Mouse (Mus musculus) hindbrain, embryonic 13.5 days (tissue): Measurements from ENCODE around the gene Pacsin1. TPM values are rescaled to one million over a fixed set of nuclear protein-coding genes. Genes with fewer than 3 reads are reported as not detected.

Source experiments
- ATAC-seq: fragments of 200-750 bp; cut with Nextera tagmentation; 2 replicates; pipeline ENCODE4 v1.8.0; 2017; ENCODE audit warnings: moderate TSS enrichment; ENCODE audit not compliant: low FRiP score
- H3K27ac ChIP-seq: fragments of 300-500 bp; sonication (generic); 2 replicates; pipeline ENCODE4 v1.5.1; 2015; ENCODE audit warnings: inconsistent platforms, mild to moderate bottlenecking, moderate library complexity
- H3K27me3 ChIP-seq: fragments of 300-500 bp; sonication (generic); 2 replicates; pipeline ENCODE4 v1.6.1; 2015; ENCODE audit warnings: mild to moderate bottlenecking, inconsistent platforms
- H3K36me3 ChIP-seq: fragments of 300-500 bp; sonication (generic); 2 replicates; pipeline ENCODE4 v1.6.1; 2015; ENCODE audit warnings: mild to moderate bottlenecking, inconsistent platforms
- H3K4me1 ChIP-seq: fragments of 300-500 bp; sonication (generic); replicated peaks from 2 replicates; pipeline ENCODE4 v1.6.1; 2015; ENCODE audit warnings: inconsistent platforms
- H3K4me2 ChIP-seq: fragments of 300-500 bp; sonication (generic); 2 replicates; pipeline ENCODE4 v1.6.1; 2015; ENCODE audit warnings: inconsistent platforms, mild to moderate bottlenecking, moderate library complexity
- H3K4me3 ChIP-seq: fragments of 300-500 bp; sonication (generic); 2 replicates; pipeline ENCODE4 v1.5.1; 2015; ENCODE audit warnings: mild to moderate bottlenecking, inconsistent platforms
- H3K9ac ChIP-seq: fragments of 300-500 bp; sonication (generic); 2 replicates; pipeline ENCODE4 v1.6.1; 2015; ENCODE audit warnings: mild to moderate bottlenecking, inconsistent platforms
- H3K9me3 ChIP-seq: fragments of 300-500 bp; sonication (generic); 2 replicates; pipeline ENCODE4 v1.6.1; 2016; ENCODE audit warnings: inconsistent platforms
- WGBS: fragments of 180-500 bp; shearing (Covaris S2); methylation state at CpG from one replicate; pipeline ENCODE4 v1.1.7; 2015; 5-methylcytosine and 5-hydroxymethylcytosine counted together
- polyA plus RNA-seq: library from polyadenylated mRNA; unstranded; fragments of >200 nt; fragmentation: Nextera tagmentation; extraction: Ambion mirVana; gene quantifications from 2 replicates; pipeline ENCODE4 v1.2.1, GENCODE M21; 2015

Gene Pacsin1
- polyA plus RNA-seq, 1 experiment from 2014 or later: 31.0 TPM

- H3K4me3 ChIP-seq: no peak overlapping the region
- no peak overlapping the region for H3K9ac ChIP-seq
- WGBS: 96% methylated on average over 2 of the region's 2 CpGs
- H3K4me2 ChIP-seq: no peak overlapping the region
- ATAC-seq: no peak
- H3K36me3 ChIP-seq: peaks cover 17% of the 10 kb centered on the region
- no peaks in the 10 kb centered on the region for H3K9me3 ChIP-seq
- no peaks in the 10 kb centered on the region for H3K27me3 ChIP-seq
- H3K4me1 ChIP-seq: peaks cover 10% of the 10 kb centered on the region
- H3K27ac ChIP-seq: no peak overlapping the region
Observed at GRCm38 (mm10) chr17:27748123-27748522, 92.8 kb downstream of the Pacsin1 start.

- no peak overlapping the region for H3K4me2 ChIP-seq
- H3K4me1 ChIP-seq: peaks cover 18% of the 10 kb centered on the region
- H3K27ac ChIP-seq: no peak overlapping the region
- H3K4me3 ChIP-seq: no peak overlapping the region
- WGBS: 91% methylated on average over 6 of the region's 6 CpGs
- H3K9ac ChIP-seq: no peak overlapping the region
- H3K9me3 ChIP-seq: no peaks in the 10 kb centered on the region
- peaks cover 20% of the 10 kb centered on the region for H3K36me3 ChIP-seq
- no peaks in the 10 kb centered on the region for H3K27me3 ChIP-seq
- no peak for ATAC-seq
Observed at GRCm38 (mm10) chr17:27750451-27750942, 95.2 kb downstream of the Pacsin1 start.

GRCm38 (mm10) chr17:27751314-27752202 lies 96.2 kb downstream of the Pacsin1 start:
- Histone ChIP-seq H3K9ac (no peak overlapping the region), H3K27ac (no peak overlapping the region), H3K36me3 (peaks cover 20% of the 10 kb centered on the region), H3K9me3 (no peaks in the 10 kb centered on the region), H3K4me1 (peaks cover 20% of the 10 kb centered on the region), H3K4me3 (no peak overlapping the region), H3K4me2 (no peak overlapping the region), H3K27me3 (no peaks in the 10 kb centered on the region)
- no peak for ATAC-seq
- 97% methylated on average over 8 of the region's 8 CpGs for WGBS

- 86% methylated on average over 6 of the region's 6 CpGs for WGBS
Observed at GRCm38 (mm10) chr17:27760169-27760568, 104.9 kb downstream of the Pacsin1 start.

More at GRCm38 (mm10) chr17:27760169-27760568, 104.9 kb downstream of the Pacsin1 start:
- H3K27me3 ChIP-seq: no peaks in the 10 kb centered on the region
- H3K36me3 ChIP-seq: peaks cover 10% of the 10 kb centered on the region
- H3K4me3 ChIP-seq: no peak overlapping the region
- peaks cover 41% of the 10 kb centered on the region for H3K4me1 ChIP-seq
- H3K9me3 ChIP-seq: no peaks in the 10 kb centered on the region
- 0 out of 2 replicates have a peak overlapping the region, but pooled peaks have one; percentile 49 for H3K9ac ChIP-seq
- no peak for ATAC-seq
- H3K27ac ChIP-seq: peak overlapping the region; percentile 73; the same call in 1 of the 2 replicates
- H3K4me2 ChIP-seq: no peak overlapping the region

Other genes starting within 250 kb of the Pacsin1 start
- gene Grm4, start 134.1 kb upstream of the Pacsin1 start, polyA plus RNA-seq: 4.8 and 5.2 TPM in 2 replicates
- 113 and 126 TPM in 2 replicates for gene Hmga1, start 99.0 kb upstream of the Pacsin1 start, polyA plus RNA-seq
- gene AI413582, start 89.8 kb upstream of the Pacsin1 start, polyA plus RNA-seq: 43.5 and 44.8 TPM in 2 replicates
- 225 and 235 TPM in 2 replicates for gene Nudt3, start 32.0 kb upstream of the Pacsin1 start, polyA plus RNA-seq
- gene RPS10-NUDT3, start 20.3 kb upstream of the Pacsin1 start, polyA plus RNA-seq: not detected in 2 replicates
- 565 and 583 TPM in 2 replicates for gene Rps10, start 18.8 kb upstream of the Pacsin1 start, polyA plus RNA-seq
- gene Spdef, start 73.4 kb downstream of the Pacsin1 start, polyA plus RNA-seq: 0.60 TPM in 2 replicates
- gene D17Wsu92e, start 165.1 kb downstream of the Pacsin1 start, polyA plus RNA-seq: 10.0 and 10.1 TPM in 2 replicates
- 260 and 270 TPM in 2 replicates for gene Snrpc, start 182.6 kb downstream of the Pacsin1 start, polyA plus RNA-seq
- gene Uhrf1bp1, start 200.9 kb downstream of the Pacsin1 start, polyA plus RNA-seq: 5.6 and 6.7 TPM in 2 replicates